Mouse (Mus musculus) gastrocnemius, adult 8-10 months (tissue): ENCODE data around the gene Sft2d1. TPM values are rescaled to one million over a fixed set of nuclear protein-coding genes. Genes with fewer than 3 reads are reported as not detected.
"Not testable (repeated sequence)": the region's sequence is repeated elsewhere in the genome, so short reads cannot be mapped to it uniquely, and the experiment has no call there.

ENCODE experiments used
- DNase-seq, 2 experiments: peaks; one replicate each; pipeline ENCODE4 v3.0.0; 2022; ENCODE audit warnings: low spot score in 2 of 2
- total RNA-seq, 4 experiments: library from RNA; stranded (reverse); gene quantifications; 2 replicates each; pipeline ENCODE4 v1.2.4; 2022

Sft2d1 gene
- total RNA-seq, 4 experiments from 2014 or later = 7.1 to 8.1 (median 7.7) TPM

GRCm38 (mm10) chr17:8302772-8303438 is 8.0 kb upstream of the Sft2d1 start:
- no peak for DNase-seq

- DNase-seq = no peak
These were observed 7.2 kb upstream of the Sft2d1 start for GRCm38 (mm10) chr17:8303671-8304070.

- no peak for DNase-seq
These were observed 5.1 kb upstream of the Sft2d1 start for GRCm38 (mm10) chr17:8305801-8306200.

GRCm38 (mm10) chr17:8311751-8312150 is 849 bp downstream of the Sft2d1 start:
- no peak for DNase-seq

GRCm38 (mm10) chr17:8313976-8314375 is 3.1 kb downstream of the Sft2d1 start:
- no peak for DNase-seq

GRCm38 (mm10) chr17:8316251-8316650 is 5.3 kb downstream of the Sft2d1 start:
- no peak for DNase-seq

GRCm38 (mm10) chr17:8326877-8327276 is 16.0 kb downstream of the Sft2d1 start:
- not testable (repeated sequence) for DNase-seq

- no peak for DNase-seq
These were observed 17.7 kb downstream of the Sft2d1 start for GRCm38 (mm10) chr17:8328511-8329174.

- DNase-seq = no peak
These were observed 19.7 kb downstream of the Sft2d1 start for GRCm38 (mm10) chr17:8330602-8331001.

- DNase-seq = not testable (repeated sequence)
These were observed 26.3 kb downstream of the Sft2d1 start, which contains the start of gene Prr18 for GRCm38 (mm10) chr17:8337159-8337558. Gene Prr18, plus strand, starts transcription at chr17:8337459.

- no peak for DNase-seq
These were observed 28.9 kb downstream of the Sft2d1 start for GRCm38 (mm10) chr17:8339666-8340374.

- no peak for DNase-seq
These were observed 29.8 kb downstream of the Sft2d1 start for GRCm38 (mm10) chr17:8340407-8341359.

GRCm38 (mm10) chr17:8341360-8341963 is 30.6 kb downstream of the Sft2d1 start:
- no peak for DNase-seq

- DNase-seq = no peak
These were observed 31.8 kb downstream of the Sft2d1 start for GRCm38 (mm10) chr17:8342706-8343105.

GRCm38 (mm10) chr17:8343416-8343815 is 32.5 kb downstream of the Sft2d1 start:
- no peak for DNase-seq

GRCm38 (mm10) chr17:8347765-8348285 is 36.9 kb downstream of the Sft2d1 start:
- no peak for DNase-seq

GRCm38 (mm10) chr17:8348941-8349340 is 38.0 kb downstream of the Sft2d1 start:
- DNase-seq = no peak

- DNase-seq = no peak
These were observed 40.2 kb downstream of the Sft2d1 start for GRCm38 (mm10) chr17:8351088-8351487.

- no peak for DNase-seq
These were observed 44.8 kb downstream of the Sft2d1 start, which contains the start of gene T2 for GRCm38 (mm10) chr17:8355692-8356091. Gene T2, plus strand, starts transcription at chr17:8355992.

- no peak for DNase-seq
These were observed 46.6 kb downstream of the Sft2d1 start for GRCm38 (mm10) chr17:8357498-8357897.
